Mouse (Mus musculus) heart, postnatal 0 days (tissue): ENCODE measurements around the gene Nid1.

Experiments used
- CTCF ChIP-seq: IDR thresholded peaks from 2 replicates; pipeline ENCODE4 v1.5.1; 2016; ENCODE audit warnings: antibody characterized with exemption, control low read depth, low read depth
- EP300 ChIP-seq: IDR thresholded peaks from 2 replicates; pipeline ENCODE4 v1.6.1; 2016; ENCODE audit warnings: antibody characterized with exemption, low read depth

DNA sequence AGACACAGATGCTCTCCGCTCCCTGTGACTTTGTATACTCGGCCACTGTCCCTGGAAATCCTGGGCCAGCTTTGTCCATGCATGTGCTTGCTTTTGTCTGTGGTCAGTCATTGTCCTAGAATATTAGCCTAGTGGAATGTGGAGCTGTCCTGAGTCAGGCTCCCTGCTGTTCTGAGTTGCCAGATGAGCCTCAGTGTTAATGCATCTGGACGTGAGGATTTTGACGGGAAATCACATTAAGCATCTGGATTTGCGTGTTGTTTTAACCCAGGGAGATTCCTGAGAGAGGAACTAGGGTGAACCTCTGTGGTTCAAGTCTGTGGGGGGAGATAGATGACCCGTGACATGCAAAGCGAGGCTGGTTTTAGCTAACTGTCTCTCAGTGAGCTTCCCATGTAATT is 47.0 kb downstream of the Nid1 start:
- TF ChIP-seq CTCF (no peak), EP300 (no peak)
